Mouse (Mus musculus): ENCODE data around the gene Ikzf5.

The Ikzf5 gene

DNA sequence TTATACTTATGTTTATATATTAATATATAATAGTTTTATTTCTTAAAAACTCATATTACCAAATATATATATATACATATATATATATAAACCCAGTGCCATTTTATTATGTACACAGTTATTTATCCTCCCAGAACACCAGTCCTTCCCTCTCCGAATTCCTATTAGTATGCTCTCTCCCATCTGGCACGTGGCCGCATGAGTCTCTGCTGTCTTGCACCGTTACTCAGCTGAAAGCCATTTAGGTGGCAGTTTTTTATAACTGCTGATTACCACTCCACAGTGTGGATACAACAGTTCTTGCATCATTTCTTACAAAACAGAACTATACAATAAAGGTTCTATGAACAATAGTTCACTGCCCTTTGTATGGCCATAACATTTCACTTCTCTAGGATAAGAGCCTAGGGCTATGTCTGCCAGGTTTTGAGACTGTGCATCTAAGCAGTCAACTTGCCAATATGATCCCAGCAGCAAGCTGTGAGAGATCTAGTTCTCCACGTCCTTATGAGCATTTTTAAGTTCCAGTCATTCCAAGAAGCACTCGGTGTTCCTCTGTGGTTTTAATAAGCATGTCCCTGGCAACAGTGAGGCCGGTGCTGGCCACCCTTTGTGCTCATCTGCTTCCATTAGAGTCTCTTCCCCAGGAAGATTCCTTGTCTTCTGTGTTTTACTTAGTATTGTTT lies 64.3 kb downstream of the Ikzf5 start:
- no peak for DNase-seq
